ENCODE assay signal across 14 mouse cellular contexts in genomic region chr8:107577640-107578039, GRCm38 (mm10). TPM values are rescaled to one million over a fixed set of nuclear protein-coding genes. Genes with fewer than 3 reads are reported as not detected.
A peak's percentile ranks its signal among the peaks of the same experiment; 100 is the strongest.
DNase-seq lines count a peak whose midpoint lies in the region; ATAC-seq lines count a peak whose summit lies in the region.
"Had no signal": no experiment of that assay in that cellular context is flagged by ENCODE, and none has a peak within 500 bp of the region (broad histone marks: within the 10 kb centered on the region; RNA-seq: fewer than 3 reads in every experiment).

No protein-coding gene starts in this region.

- H3K27me3 ChIP-seq in forebrain, embryonic 10.5 days (ENCODE audit: poor library complexity, severe bottlenecking): no peaks in the 10 kb centered on the region
- H3K27me3 ChIP-seq in forebrain, embryonic 14.5 days (replicated peaks; ENCODE audit: control insufficient read depth, insufficient read depth, low read length): no peaks in the 10 kb centered on the region
- H3K27me3 ChIP-seq in neural tube, embryonic 12.5 days (replicated peaks): no peaks in the 10 kb centered on the region
- H3K27me3 ChIP-seq in neural tube, embryonic 15.5 days (replicated peaks): no peaks in the 10 kb centered on the region
- H3K27me3 ChIP-seq: kidney, embryonic 15.5 days; neural tube, embryonic 13.5 days had no signal

- H3K4me1 ChIP-seq in forebrain, embryonic 10.5 days: peaks cover 5% of the 10 kb centered on the region
- H3K4me1 ChIP-seq in forebrain, embryonic 14.5 days (ENCODE audit: control insufficient read depth, insufficient read depth, low read length): peaks cover 4% of the 10 kb centered on the region; the same call in 1 of the 2 replicates
- no peaks in the 10 kb centered on the region for H3K4me1 ChIP-seq in neural tube, embryonic 12.5 days
- 0 out of 2 replicates have a peak, but pooled peaks cover 4% of the 10 kb centered on the region for H3K4me1 ChIP-seq in neural tube, embryonic 15.5 days

- H3K27ac ChIP-seq in forebrain, embryonic 10.5 days: 0 out of 2 replicates have a peak overlapping the region, but pooled peaks have one; percentile 80
- no peak overlapping the region for H3K27ac ChIP-seq in forebrain, embryonic 14.5 days (ENCODE audit: low read depth, low read length)
- H3K27ac ChIP-seq in neural tube, embryonic 12.5 days: 0 out of 2 replicates have a peak overlapping the region, but pooled peaks have one; percentile 15
- no peak overlapping the region for H3K27ac ChIP-seq in neural tube, embryonic 15.5 days (replicated peaks)
- H3K27ac ChIP-seq: kidney, embryonic 15.5 days; neural tube, embryonic 13.5 days had no signal

- 90% methylated on average over 4 of the region's 4 CpGs for WGBS in forebrain, embryonic 10.5 days
- WGBS in forebrain, embryonic 14.5 days: 82% methylated on average over 4 of the region's 4 CpGs
- whole genome bisulfite sequencing in neural tube, embryonic 12.5 days: 88% methylated on average over 4 of the region's 4 CpGs
- 92% methylated on average over 4 of the region's 4 CpGs for WGBS in neural tube, embryonic 15.5 days

- no peak overlapping the region for H3K4me3 ChIP-seq in forebrain, embryonic 10.5 days
- H3K4me3 ChIP-seq in forebrain, embryonic 14.5 days (ENCODE audit: low read depth, low read length): no peak overlapping the region
- H3K4me3 ChIP-seq in neural tube, embryonic 12.5 days: no peak overlapping the region
- H3K4me3 ChIP-seq in neural tube, embryonic 15.5 days (replicated peaks): no peak overlapping the region
- H3K4me3 ChIP-seq: kidney, embryonic 15.5 days; neural tube, embryonic 13.5 days had no signal

- H3K4me2 ChIP-seq in forebrain, embryonic 14.5 days (ENCODE audit: low read length): no peak overlapping the region
- H3K4me2 ChIP-seq in neural tube, embryonic 12.5 days (replicated peaks): no peak overlapping the region
- no peak overlapping the region for H3K4me2 ChIP-seq in neural tube, embryonic 15.5 days

- no peak for ATAC-seq in forebrain, embryonic 14.5 days
- no peak for ATAC-seq in neural tube, embryonic 12.5 days (ENCODE audit: low FRiP score, low read depth)
- no peak for ATAC-seq in neural tube, embryonic 15.5 days (ENCODE audit: low FRiP score)
- peak; percentile 88 for ATAC-seq in megakaryocyte-erythroid progenitor cell, adult 5-6 weeks (replicated peaks; ENCODE audit: low FRiP score, low TSS enrichment, poor library complexity, severe bottlenecking)

- no peaks in the 10 kb centered on the region for H3K9me3 ChIP-seq in forebrain, embryonic 10.5 days
- H3K9me3 ChIP-seq in forebrain, embryonic 14.5 days (replicated peaks; ENCODE audit: control insufficient read depth, low read length): no peaks in the 10 kb centered on the region
- no peaks in the 10 kb centered on the region for H3K9me3 ChIP-seq in neural tube, embryonic 12.5 days
- H3K9me3 ChIP-seq in neural tube, embryonic 15.5 days (replicated peaks): no peaks in the 10 kb centered on the region
- H3K9me3 ChIP-seq: kidney, embryonic 15.5 days; neural tube, embryonic 13.5 days had no signal

- DNase-seq in forebrain, embryonic 10.5 days (ENCODE audit: extremely low spot score, low spot score): no peak
- DNase-seq in forebrain, embryonic 14.5 days (ENCODE audit: low spot score): no peak
- peak; percentile 66 for DNase-seq in liver
- DNase-seq in layer of hippocampus, adult 18-20 months (ENCODE audit: low spot score in 2 of 2): no peak
- DNase-seq in embryo, embryonic 9.5 days (ENCODE audit: extremely low spot score): no peak
- DNase-seq: adrenal gland, adult 8-10 months; heart, postnatal 36 days; lung, postnatal 10 days; retina, postnatal 1 day had no signal

- no peak overlapping the region for H3K9ac ChIP-seq in forebrain, embryonic 14.5 days (ENCODE audit: low read length)
- no peak overlapping the region for H3K9ac ChIP-seq in neural tube, embryonic 12.5 days
- H3K9ac ChIP-seq in neural tube, embryonic 15.5 days (replicated peaks): no peak overlapping the region
- H3K9ac ChIP-seq: kidney, embryonic 15.5 days; neural tube, embryonic 13.5 days had no signal

- H3K36me3 ChIP-seq in forebrain, embryonic 10.5 days (replicated peaks): peaks cover 51% of the 10 kb centered on the region
- H3K36me3 ChIP-seq in forebrain, embryonic 14.5 days (ENCODE audit: control insufficient read depth, insufficient read depth, low read length): peaks cover 50% of the 10 kb centered on the region
- peaks cover 50% of the 10 kb centered on the region for H3K36me3 ChIP-seq in neural tube, embryonic 12.5 days
- H3K36me3 ChIP-seq in neural tube, embryonic 15.5 days: peaks cover 49% of the 10 kb centered on the region

RNA-seq across cellular contexts. Expression of gene Psmd7, which starts 10.6 kb away (rescaled TPM):
- 344 and 357 TPM in 2 replicates for polyA plus RNA-seq in forebrain, embryonic 10.5 days (2016; fragmentation: Nextera tagmentation; extraction: Ambion mirVana)
- 247 and 252 TPM in 2 replicates for polyA plus RNA-seq in forebrain, embryonic 14.5 days (2014; fragmentation: Nextera tagmentation; extraction: Ambion mirVana)
- 287 and 293 TPM in 2 replicates for polyA plus RNA-seq in neural tube, embryonic 12.5 days (2016; fragmentation: Nextera tagmentation; extraction: Ambion mirVana)
- 242 and 256 TPM in 2 replicates for polyA plus RNA-seq in neural tube, embryonic 15.5 days (2015; fragmentation: Nextera tagmentation; extraction: Ambion mirVana)
- total RNA-seq in megakaryocyte-erythroid progenitor cell, adult 5-6 weeks (2014; fragmentation: Nextera tagmentation): 258 and 283 TPM in 2 replicates
- 192 and 261 TPM in 2 replicates for total RNA-seq in megakaryocyte-erythroid progenitor cell, adult 5-6 weeks (2017)
- total RNA-seq in layer of hippocampus, adult 18-20 months (2021): 100 to 1,000 TPM; 108 to 113 TPM

Comparison
In these comparisons a context has a peak if more than half of its experiments do, and no peak if none do; other contexts are left out.
1. H3K27ac ChIP-seq: peak in forebrain, embryonic 10.5 days (single experiment) and neural tube, embryonic 12.5 days (single experiment); none in forebrain, embryonic 14.5 days (single experiment) and neural tube, embryonic 15.5 days (single experiment).